Mouse (Mus musculus) ES-Bruce4 (cell line): ENCODE measurements around the gene Mettl26.

Source experiments
- CTCF ChIP-seq: IDR thresholded peaks from one replicate; pipeline ENCODE4 v1.8.1; 2011; ENCODE audit warnings: low read depth, low read length
- POLR2A ChIP-seq: IDR thresholded peaks from one replicate; pipeline ENCODE4 v1.8.1; 2011; ENCODE audit warnings: low read length; ENCODE audit not compliant: insufficient read depth

- TF ChIP-seq CTCF (no peak), POLR2A (no peak)
These were observed 32.4 kb upstream of the Mettl26 start for GRCm38 (mm10) chr17:25842509-25842908.
